Mouse (Mus musculus): ENCODE results near the gene Vsx1. TPM values are rescaled to one million over a fixed set of nuclear protein-coding genes. Genes with fewer than 3 reads are reported as not detected.

Vsx1 gene
- polyA plus RNA-seq (2014; fragmentation: Nextera tagmentation; extraction: Ambion mirVana): not detected in 2 replicates

- Histone ChIP-seq H3K36me3 (ENCODE audit: control insufficient read depth, insufficient read depth, low read length) (no peaks in the 10 kb centered on the region), H3K27ac (replicated peaks in 1 of 2; ENCODE audit: control insufficient read depth in 1 of 2, insufficient read depth in 1 of 2, low read depth in 2 of 2, low read length in 2 of 2) (no peak within 1 kb of the TSS), H3K4me3 (ENCODE audit: control insufficient read depth in 1 of 2, insufficient read depth in 1 of 2, low read depth in 1 of 2, low read length in 2 of 2) (peak within 1 kb of the TSS; percentile 34 to 45), H3K4me2 (ENCODE audit: low read length) (peak within 1 kb of the TSS; percentile 83), H3K27me3 (ENCODE audit: control insufficient read depth, insufficient read depth, low read length) (peaks cover 61% of the 10 kb centered on the region), H3K9ac (ENCODE audit: low read length) (peak within 1 kb of the TSS; percentile 34; the same call in 1 of the 2 replicates), H3K9me3 (ENCODE audit: control insufficient read depth, low read length) (no peaks in the 10 kb centered on the region), H3K4me1 (ENCODE audit: control insufficient read depth in 2 of 2, insufficient read depth in 2 of 2, low read length in 2 of 2) (peaks cover 3 to 5% of the 10 kb centered on the region in 2 experiments; a peak in 2 of 4 replicates)
- no peak for ATAC-seq (ENCODE audit: insufficient number of reproducible peaks, insufficient read depth, low FRiP score, low read depth)
- WGBS: 38% methylated on average over 16 of the region's 16 CpGs
These were observed at the start of gene Vsx1 for GRCm38 (mm10) chr2:150689223-150689800. TSS of gene Vsx1 (minus strand) at chr2:150689360.

- no peak overlapping the region for H3K9ac ChIP-seq (ENCODE audit: low read length)
- H3K4me3 ChIP-seq (ENCODE audit: control insufficient read depth in 1 of 2, insufficient read depth in 1 of 2, low read depth in 1 of 2, low read length in 2 of 2): no peak overlapping the region
- 75% methylated on average over 9 of the region's 9 CpGs for WGBS
- no peaks in the 10 kb centered on the region for H3K36me3 ChIP-seq (ENCODE audit: control insufficient read depth, insufficient read depth, low read length)
- no peak overlapping the region for H3K4me2 ChIP-seq (ENCODE audit: low read length)
- ATAC-seq (ENCODE audit: insufficient number of reproducible peaks, insufficient read depth, low FRiP score, low read depth): no peak
- no peaks in the 10 kb centered on the region for H3K27me3 ChIP-seq (ENCODE audit: control insufficient read depth, insufficient read depth, low read length)
- no peaks in the 10 kb centered on the region for H3K4me1 ChIP-seq (ENCODE audit: control insufficient read depth in 2 of 2, insufficient read depth in 2 of 2, low read length in 2 of 2)
- no peak overlapping the region for H3K27ac ChIP-seq (replicated peaks in 1 of 2; ENCODE audit: control insufficient read depth in 1 of 2, insufficient read depth in 1 of 2, low read depth in 2 of 2, low read length in 2 of 2)
- H3K9me3 ChIP-seq (ENCODE audit: control insufficient read depth, low read length): no peaks in the 10 kb centered on the region
These were observed 48.7 kb upstream of the Vsx1 start for GRCm38 (mm10) chr2:150737881-150738280.

- Histone ChIP-seq H3K4me2 (ENCODE audit: low read length) (no peak overlapping the region), H3K9me3 (ENCODE audit: control insufficient read depth, low read length) (no peaks in the 10 kb centered on the region), H3K27ac (replicated peaks in 1 of 2; ENCODE audit: control insufficient read depth in 1 of 2, insufficient read depth in 1 of 2, low read depth in 2 of 2, low read length in 2 of 2) (no peak overlapping the region), H3K27me3 (ENCODE audit: control insufficient read depth, insufficient read depth, low read length) (no peaks in the 10 kb centered on the region), H3K4me1 (ENCODE audit: control insufficient read depth in 2 of 2, insufficient read depth in 2 of 2, low read length in 2 of 2) (no peaks in the 10 kb centered on the region), H3K4me3 (ENCODE audit: control insufficient read depth in 1 of 2, insufficient read depth in 1 of 2, low read depth in 1 of 2, low read length in 2 of 2) (no peak overlapping the region), H3K9ac (ENCODE audit: low read length) (no peak overlapping the region), H3K36me3 (ENCODE audit: control insufficient read depth, insufficient read depth, low read length) (no peaks in the 10 kb centered on the region)
- ATAC-seq (ENCODE audit: insufficient number of reproducible peaks, insufficient read depth, low FRiP score, low read depth): no peak
- 67% methylated on average over 11 of the region's 11 CpGs for WGBS
These were observed 46.8 kb upstream of the Vsx1 start for GRCm38 (mm10) chr2:150735756-150736576.

GRCm38 (mm10) chr2:150712167-150712674 lies 23.1 kb upstream of the Vsx1 start:
- Histone ChIP-seq H3K4me1 (ENCODE audit: control insufficient read depth in 2 of 2, insufficient read depth in 2 of 2, low read length in 2 of 2) (no peaks in the 10 kb centered on the region), H3K4me3 (ENCODE audit: control insufficient read depth in 1 of 2, insufficient read depth in 1 of 2, low read depth in 1 of 2, low read length in 2 of 2) (no peak overlapping the region), H3K27ac (replicated peaks in 1 of 2; ENCODE audit: control insufficient read depth in 1 of 2, insufficient read depth in 1 of 2, low read depth in 2 of 2, low read length in 2 of 2) (no peak overlapping the region), H3K9ac (ENCODE audit: low read length) (no peak overlapping the region), H3K9me3 (ENCODE audit: control insufficient read depth, low read length) (no peaks in the 10 kb centered on the region), H3K4me2 (ENCODE audit: low read length) (no peak overlapping the region), H3K27me3 (ENCODE audit: control insufficient read depth, insufficient read depth, low read length) (no peaks in the 10 kb centered on the region), H3K36me3 (ENCODE audit: control insufficient read depth, insufficient read depth, low read length) (no peaks in the 10 kb centered on the region)
- ATAC-seq (ENCODE audit: insufficient number of reproducible peaks, insufficient read depth, low FRiP score, low read depth): no peak
- WGBS: 80% methylated on average over 4 of the region's 4 CpGs

- 64% methylated on average over 6 of the region's 6 CpGs for whole genome bisulfite sequencing
- H3K27me3 ChIP-seq (ENCODE audit: control insufficient read depth, insufficient read depth, low read length): peaks cover 55% of the 10 kb centered on the region
- H3K4me2 ChIP-seq (ENCODE audit: low read length): no peak overlapping the region
- H3K36me3 ChIP-seq (ENCODE audit: control insufficient read depth, insufficient read depth, low read length): no peaks in the 10 kb centered on the region
- no peaks in the 10 kb centered on the region for H3K9me3 ChIP-seq (ENCODE audit: control insufficient read depth, low read length)
- H3K4me3 ChIP-seq (ENCODE audit: control insufficient read depth in 1 of 2, insufficient read depth in 1 of 2, low read depth in 1 of 2, low read length in 2 of 2): no peak overlapping the region
- H3K9ac ChIP-seq (ENCODE audit: low read length): no peak overlapping the region
- peaks cover 3 to 5% of the 10 kb centered on the region in 2 experiments; a peak in 2 of 4 replicates for H3K4me1 ChIP-seq (ENCODE audit: control insufficient read depth in 2 of 2, insufficient read depth in 2 of 2, low read length in 2 of 2)
- no peak overlapping the region for H3K27ac ChIP-seq (replicated peaks in 1 of 2; ENCODE audit: control insufficient read depth in 1 of 2, insufficient read depth in 1 of 2, low read depth in 2 of 2, low read length in 2 of 2)
- no peak for ATAC-seq (ENCODE audit: insufficient number of reproducible peaks, insufficient read depth, low FRiP score, low read depth)
These were observed 2.5 kb upstream of the Vsx1 start for GRCm38 (mm10) chr2:150691481-150692170.

- Histone ChIP-seq H3K27ac (replicated peaks in 1 of 2; ENCODE audit: control insufficient read depth in 1 of 2, insufficient read depth in 1 of 2, low read depth in 2 of 2, low read length in 2 of 2) (no peak overlapping the region), H3K4me2 (ENCODE audit: low read length) (no peak overlapping the region), H3K9ac (ENCODE audit: low read length) (no peak overlapping the region), H3K4me3 (ENCODE audit: control insufficient read depth in 1 of 2, insufficient read depth in 1 of 2, low read depth in 1 of 2, low read length in 2 of 2) (no peak overlapping the region), H3K27me3 (ENCODE audit: control insufficient read depth, insufficient read depth, low read length) (peaks cover 61% of the 10 kb centered on the region), H3K4me1 (ENCODE audit: control insufficient read depth in 2 of 2, insufficient read depth in 2 of 2, low read length in 2 of 2) (peaks cover 3 to 5% of the 10 kb centered on the region in 2 experiments; a peak in 2 of 4 replicates), H3K9me3 (ENCODE audit: control insufficient read depth, low read length) (no peaks in the 10 kb centered on the region), H3K36me3 (ENCODE audit: control insufficient read depth, insufficient read depth, low read length) (no peaks in the 10 kb centered on the region)
- 6% methylated on average over 11 of the region's 11 CpGs for WGBS
- no peak for ATAC-seq (ENCODE audit: insufficient number of reproducible peaks, insufficient read depth, low FRiP score, low read depth)
These were observed 1.1 kb upstream of the Vsx1 start for GRCm38 (mm10) chr2:150690216-150690615.

GRCm38 (mm10) chr2:150688541-150689186 lies 496 bp downstream of the Vsx1 start:
- ATAC-seq (ENCODE audit: insufficient number of reproducible peaks, insufficient read depth, low FRiP score, low read depth): peak; percentile 8; the same call in 1 of the 2 replicates
- Histone ChIP-seq H3K4me1 (ENCODE audit: control insufficient read depth in 2 of 2, insufficient read depth in 2 of 2, low read length in 2 of 2) (peaks cover 3 to 5% of the 10 kb centered on the region in 2 experiments; a peak in 2 of 4 replicates), H3K27ac (replicated peaks in 1 of 2; ENCODE audit: control insufficient read depth in 1 of 2, insufficient read depth in 1 of 2, low read depth in 2 of 2, low read length in 2 of 2) (no peak overlapping the region), H3K9me3 (ENCODE audit: control insufficient read depth, low read length) (no peaks in the 10 kb centered on the region), H3K4me2 (ENCODE audit: low read length) (peak overlapping the region; percentile 83), H3K27me3 (ENCODE audit: control insufficient read depth, insufficient read depth, low read length) (peaks cover 61% of the 10 kb centered on the region), H3K9ac (ENCODE audit: low read length) (peak overlapping the region; percentile 34; the same call in 1 of the 2 replicates), H3K4me3 (ENCODE audit: control insufficient read depth in 1 of 2, insufficient read depth in 1 of 2, low read depth in 1 of 2, low read length in 2 of 2) (peak overlapping the region; percentile 34 to 45), H3K36me3 (ENCODE audit: control insufficient read depth, insufficient read depth, low read length) (no peaks in the 10 kb centered on the region)
- WGBS: 1% methylated on average over 39 of the region's 44 CpGs
